Mouse (Mus musculus): ENCODE measurements at regions not wholly inside any gene's neighbourhood (a gene's known extent, or its start where the extent isn't known, plus 50 kb on each side); places are given as distances from the start of the nearest gene placed in this dataset.
A peak's percentile ranks its signal among the peaks of the same experiment; 100 is the strongest.

DNA sequence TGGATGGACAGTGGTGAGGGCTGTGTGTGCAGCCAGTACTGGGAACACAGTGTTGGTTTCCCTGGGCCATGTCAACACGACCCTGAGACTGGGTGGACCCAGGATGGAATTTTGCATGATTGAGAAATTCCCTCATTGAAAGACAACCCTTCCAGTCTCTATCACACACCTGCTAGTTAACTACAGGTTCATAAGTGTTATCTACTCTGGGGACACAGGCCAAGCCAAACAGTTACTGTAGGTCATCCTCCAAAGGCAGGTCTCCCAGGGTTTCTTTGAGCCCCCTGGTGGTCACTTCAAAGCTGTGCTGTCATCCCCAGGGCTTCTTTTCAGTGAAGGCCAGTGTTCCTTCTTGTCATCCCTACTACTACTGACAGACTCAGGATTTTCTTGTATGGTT, 276.7 kb downstream of the Cyp26b1 start:
- no peak for TF ChIP-seq POLR2A (IDR thresholded peaks at IDR 0.05; ENCODE audit: control insufficient read depth in 1 of 2, insufficient read depth in 1 of 2, low read depth in 1 of 2, low read length in 2 of 2, poor library complexity in 1 of 2)
- no peak for TF ChIP-seq USF1 (IDR thresholded peaks at IDR 0.05; ENCODE audit: low read depth, low read length)
- peak in 2 of 3 experiments; percentile 8 to 16; a peak in 2 of 6 replicates for TF ChIP-seq CTCF (IDR thresholded peaks at IDR 0.05 in 2 of 3, conservative IDR thresholded peaks at IDR 0.05 in 1 of 3; ENCODE audit: control insufficient read depth in 1 of 3, insufficient read depth in 1 of 3, low read depth in 2 of 3, low read length in 3 of 3, poor library complexity in 1 of 3, severe bottlenecking in 1 of 3)
- no peak for TF ChIP-seq RCOR1 (IDR thresholded peaks at IDR 0.05; ENCODE audit: low read depth, low read length)
- TF ChIP-seq TAL1 (IDR thresholded peaks at IDR 0.05; ENCODE audit: low read length): no peak
- no peak for TF ChIP-seq ELF1 (IDR thresholded peaks at IDR 0.05; ENCODE audit: low read depth, low read length)
- no peak for TF ChIP-seq TCF12 (IDR thresholded peaks at IDR 0.05; ENCODE audit: low read depth, low read length)
- TF ChIP-seq EP300 (IDR thresholded peaks at IDR 0.05; ENCODE audit: low read depth in 1 of 2, low read length in 2 of 2): no peak
